Mouse (Mus musculus) heart, postnatal 0 days (tissue): ENCODE results near the gene Gm10272.

ENCODE experiments used
- CTCF ChIP-seq: IDR thresholded peaks from 2 replicates; pipeline ENCODE4 v1.5.1; 2016; ENCODE audit warnings: antibody characterized with exemption, control low read depth, low read depth
- EP300 ChIP-seq: IDR thresholded peaks from 2 replicates; pipeline ENCODE4 v1.6.1; 2016; ENCODE audit warnings: antibody characterized with exemption, low read depth

- TF ChIP-seq CTCF, result no peak
- TF ChIP-seq EP300, result no peak
These were observed 39.0 kb upstream of the Gm10272 start for GRCm38 (mm10) chr10:77667402-77667801.
